Mouse (Mus musculus) heart, adult 2 months (tissue): Measurements from ENCODE around the gene Hnrnpa2b1. TPM values are rescaled to one million over a fixed set of nuclear protein-coding genes. Genes with fewer than 3 reads are reported as not detected.

Experiments
- DNase-seq, 2 experiments: peaks; one replicate each; pipeline ENCODE4 v3.0.0; 2021
- H3K27ac ChIP-seq: fragments of 200-600 bp; 2 replicates; pipeline ENCODE4 v1.8.1; 2022
- H3K27me3 ChIP-seq: fragments of 200-500 bp; 2 replicates; pipeline ENCODE4 v1.6.1; 2012; ENCODE audit warnings: mild to moderate bottlenecking, low read length, inconsistent platforms, mixed read lengths; ENCODE audit not compliant: control insufficient read depth, insufficient read depth
- H3K36me3 ChIP-seq: fragments of 200-500 bp; 2 replicates; pipeline ENCODE4 v1.6.1; 2012; ENCODE audit warnings: low read length, inconsistent platforms; ENCODE audit not compliant: control insufficient read depth, insufficient read depth
- H3K4me1 ChIP-seq: fragments of 200-500 bp; 2 replicates; pipeline ENCODE4 v1.6.1; 2011; ENCODE audit warnings: low read length; ENCODE audit not compliant: control insufficient read depth, insufficient read depth
- H3K4me3 ChIP-seq: fragments of 200-600 bp; 2 replicates; pipeline ENCODE4 v1.8.1; 2022
- H3K79me2 ChIP-seq: fragments of 200-500 bp; replicated peaks from 2 replicates; pipeline ENCODE4 v1.6.1; 2012; ENCODE audit warnings: mild to moderate bottlenecking, inconsistent platforms, low read length, moderate library complexity, mixed read lengths; ENCODE audit not compliant: control insufficient read depth, insufficient read depth
- H3K9ac ChIP-seq: fragments of 200-500 bp; 2 replicates; pipeline ENCODE4 v1.6.1; 2012; ENCODE audit warnings: low read depth, mild to moderate bottlenecking, control low read depth, inconsistent platforms, low read length, mixed read lengths
- CTCF ChIP-seq: fragments of 200-600 bp; IDR thresholded peaks from 2 replicates; pipeline ENCODE4 v1.8.1; 2022; ENCODE audit warnings: antibody characterized with exemption, mild to moderate bottlenecking, moderate library complexity
- EP300 ChIP-seq: fragments of 200-500 bp; IDR thresholded peaks from 2 replicates; pipeline ENCODE4 v1.6.1; 2011; ENCODE audit warnings: low read depth, low read length, control low read depth; ENCODE audit not compliant: insufficient read depth
- POLR2A ChIP-seq: fragments of 200-500 bp; IDR thresholded peaks from 2 replicates; pipeline ENCODE4 v1.6.1; 2011; ENCODE audit warnings: mild to moderate bottlenecking, low read depth, low read length, control low read depth; ENCODE audit not compliant: insufficient read depth
- whole genome bisulfite sequencing: fragments of 180-500 bp; shearing (Covaris S2); methylation state at CpG from one replicate; pipeline ENCODE4 v1.1.7; 2018; 5-methylcytosine and 5-hydroxymethylcytosine counted together
- intact Hi-C: fragments of 180-260 bp; cut with DNase I; formaldehyde crosslinking; loops from one replicate; pipeline ENCODE4 v1.15.1; 2025
- polyA plus RNA-seq: library from polyadenylated mRNA; depleted of rRNA; stranded (reverse); fragments of >200 nt; gene quantifications from 2 replicates; pipeline ENCODE4 v1.2.3, GENCODE M21; 2012
- total RNA-seq, 2 experiments: library from RNA; stranded (reverse); gene quantifications; 2 replicates each; pipeline ENCODE4 v1.2.3; 2021

The Hnrnpa2b1 gene
- total and polyA plus RNA-seq, 3 experiments = 91.2 to 411 (median 384) TPM

- intact Hi-C loops = no loop called here
- no peak overlapping the region for H3K9ac ChIP-seq
- no peaks in the 10 kb centered on the region for H3K36me3 ChIP-seq
- H3K4me1 ChIP-seq = 0 out of 2 replicates have a peak, but pooled peaks cover 3% of the 10 kb centered on the region
- H3K27ac ChIP-seq = no peak overlapping the region
- peak in 1 of 2 experiments; percentile 20 for DNase-seq
- H3K79me2 ChIP-seq = no peaks in the 10 kb centered on the region
- TF ChIP-seq POLR2A (no peak), EP300 (no peak), CTCF (no peak)
- 56% methylated on average over 9 of the region's 9 CpGs for WGBS
- H3K27me3 ChIP-seq = no peaks in the 10 kb centered on the region
- no peak overlapping the region for H3K4me3 ChIP-seq
Observed at GRCm38 (mm10) chr6:51438826-51439330, 30.8 kb downstream of the Hnrnpa2b1 start.

DNA sequence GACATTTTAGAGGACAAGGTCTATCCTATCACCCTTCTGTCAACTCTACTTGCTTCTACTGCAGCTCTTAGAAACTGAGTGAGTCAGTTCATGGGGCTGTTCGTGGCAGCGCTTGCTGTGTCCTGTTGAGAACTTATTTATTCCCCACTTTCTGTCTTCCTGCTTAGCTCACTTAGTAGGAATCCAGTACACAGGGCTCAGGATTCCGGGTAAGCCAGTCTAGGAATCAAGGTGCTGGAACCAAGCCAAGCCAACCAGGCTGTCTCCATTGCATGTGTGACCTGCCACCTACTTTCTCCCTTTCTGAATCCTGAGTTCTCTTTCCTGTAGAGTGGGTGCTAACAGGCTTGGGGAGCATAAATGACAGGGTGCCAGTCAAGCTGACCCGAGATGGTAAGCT, 32.0 kb downstream of the Hnrnpa2b1 start:
- Histone ChIP-seq H3K4me1 (0 out of 2 replicates have a peak, but pooled peaks cover 3% of the 10 kb centered on the region), H3K4me3 (no peak overlapping the region), H3K36me3 (no peaks in the 10 kb centered on the region), H3K9ac (no peak overlapping the region), H3K27ac (no peak overlapping the region), H3K79me2 (no peaks in the 10 kb centered on the region), H3K27me3 (peaks cover 5% of the 10 kb centered on the region)
- 33% methylated on average over 4 of the region's 4 CpGs for WGBS
- no peak for DNase-seq
- TF ChIP-seq POLR2A (no peak), EP300 (no peak), CTCF (no peak)
- intact Hi-C loops = no loop called here

GRCm38 (mm10) chr6:51434270-51434669, 35.4 kb downstream of the Hnrnpa2b1 start:
- Histone ChIP-seq H3K4me1 (0 out of 2 replicates have a peak, but pooled peaks cover 3% of the 10 kb centered on the region), H3K9ac (no peak overlapping the region), H3K79me2 (no peaks in the 10 kb centered on the region), H3K4me3 (no peak overlapping the region), H3K27me3 (peaks cover 6% of the 10 kb centered on the region), H3K36me3 (no peaks in the 10 kb centered on the region), H3K27ac (no peak overlapping the region)
- DNase-seq = no peak
- TF ChIP-seq EP300 (no peak), POLR2A (no peak), CTCF (no peak)
- 50% methylated on average over 7 of the region's 7 CpGs for WGBS
- intact Hi-C loops = no loop called here

GRCm38 (mm10) chr6:51432535-51433397, 36.9 kb downstream of the Hnrnpa2b1 start, which contains the start of gene Nfe2l3:
Nfe2l3 (plus strand) TSS chr6:51432670.
- peak; percentile 38 to 51 for DNase-seq
- Histone ChIP-seq H3K9ac (peak within 1 kb of the TSS; percentile 22; the same call in 1 of the 2 replicates), H3K4me3 (peak within 1 kb of the TSS; percentile 47), H3K27me3 (peaks cover 6% of the 10 kb centered on the region), H3K4me1 (0 out of 2 replicates have a peak, but pooled peaks cover 1% of the 10 kb centered on the region), H3K36me3 (no peaks in the 10 kb centered on the region), H3K27ac (no peak within 1 kb of the TSS), H3K79me2 (no peaks in the 10 kb centered on the region)
- intact Hi-C loops = no loop called here
- no peak for TF ChIP-seq EP300
- TF ChIP-seq CTCF = no peak
- no peak for TF ChIP-seq POLR2A
- 2% methylated on average over 74 of the region's 74 CpGs for WGBS

DNA sequence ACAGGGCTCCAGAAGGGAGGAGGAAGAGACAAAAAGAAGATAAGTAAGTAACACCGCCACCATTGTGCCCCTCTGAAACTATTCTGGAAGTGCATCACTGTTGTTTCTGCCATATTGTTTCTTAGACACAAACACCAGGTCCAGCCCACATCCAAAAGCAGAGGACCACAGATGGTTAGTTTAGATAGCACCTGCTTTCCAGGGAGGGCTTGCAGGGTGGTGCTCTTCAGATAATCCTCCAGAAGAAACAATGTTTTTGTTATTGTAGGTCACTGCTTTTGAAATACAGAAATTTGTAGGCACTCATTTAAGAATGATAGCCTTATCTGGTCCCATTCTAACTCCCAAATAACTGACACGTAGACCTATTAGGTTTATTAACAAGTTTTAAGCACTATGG, 45.2 kb downstream of the Hnrnpa2b1 start:
- H3K4me3 ChIP-seq = no peak overlapping the region
- H3K27ac ChIP-seq = no peak overlapping the region
- WGBS = 72% methylated on average over 2 of the region's 2 CpGs
- no peaks in the 10 kb centered on the region for H3K27me3 ChIP-seq
- no peak overlapping the region for H3K9ac ChIP-seq
- H3K4me1 ChIP-seq = no peaks in the 10 kb centered on the region
- no peak for DNase-seq
- no peaks in the 10 kb centered on the region for H3K79me2 ChIP-seq
- intact Hi-C loops = no loop called here
- no peak for TF ChIP-seq EP300
- TF ChIP-seq CTCF = no peak
- TF ChIP-seq POLR2A = no peak
- H3K36me3 ChIP-seq = no peaks in the 10 kb centered on the region
